Mouse (Mus musculus) neural tube, embryonic 13.5 days (tissue): ENCODE measurements at regions not wholly inside any gene's neighbourhood (a gene's known extent, or its start where the extent isn't known, plus 50 kb on each side); places are given as distances from the start of the nearest gene placed in this dataset.

Source experiments
- ATAC-seq: fragments of 200-750 bp; cut with Nextera tagmentation; 2 replicates; pipeline ENCODE4 v1.8.0; 2017; ENCODE audit warnings: low read depth, mild to moderate bottlenecking, moderate TSS enrichment, moderate library complexity
- H3K27ac ChIP-seq: fragments of 300-500 bp; sonication (generic); replicated peaks from 2 replicates; pipeline ENCODE4 v1.5.1; 2015; ENCODE audit warnings: moderate library complexity, mild to moderate bottlenecking, inconsistent platforms
- H3K27me3 ChIP-seq: fragments of 300-500 bp; sonication (generic); 2 replicates; pipeline ENCODE4 v1.6.1; 2015; ENCODE audit warnings: mild to moderate bottlenecking, inconsistent platforms
- H3K36me3 ChIP-seq: fragments of 300-500 bp; sonication (generic); 2 replicates; pipeline ENCODE4 v1.6.1; 2015; ENCODE audit warnings: mild to moderate bottlenecking, inconsistent platforms
- H3K4me1 ChIP-seq: fragments of 300-500 bp; sonication (generic); replicated peaks from 2 replicates; pipeline ENCODE4 v1.6.1; 2015; ENCODE audit warnings: inconsistent platforms
- H3K4me2 ChIP-seq: fragments of 300-500 bp; sonication (generic); 2 replicates; pipeline ENCODE4 v1.6.1; 2015; ENCODE audit warnings: inconsistent platforms, mild to moderate bottlenecking, moderate library complexity
- H3K4me3 ChIP-seq: fragments of 300-500 bp; sonication (generic); 2 replicates; pipeline ENCODE4 v1.5.1; 2015; ENCODE audit warnings: mild to moderate bottlenecking, inconsistent platforms
- H3K9ac ChIP-seq: fragments of 300-500 bp; sonication (generic); 2 replicates; pipeline ENCODE4 v1.6.1; 2015; ENCODE audit warnings: moderate library complexity, mild to moderate bottlenecking, inconsistent platforms
- H3K9me3 ChIP-seq: fragments of 300-500 bp; sonication (generic); 2 replicates; pipeline ENCODE4 v1.6.1; 2016; ENCODE audit warnings: inconsistent platforms
- WGBS: fragments of 180-500 bp; shearing (Covaris S2); methylation state at CpG from one replicate; pipeline ENCODE4 v1.1.7; 2015; 5-methylcytosine and 5-hydroxymethylcytosine counted together

GRCm38 (mm10) chr10:111834280-111834679 lies 138.2 kb upstream of the Krr1 start:
- Histone ChIP-seq H3K9ac (no peak overlapping the region), H3K27me3 (no peaks in the 10 kb centered on the region), H3K36me3 (no peaks in the 10 kb centered on the region), H3K9me3 (no peaks in the 10 kb centered on the region), H3K4me2 (no peak overlapping the region), H3K27ac (no peak overlapping the region), H3K4me3 (no peak overlapping the region), H3K4me1 (peaks cover 4% of the 10 kb centered on the region)
- no peak for ATAC-seq
- WGBS = 74% methylated on average over 5 of the region's 5 CpGs

- H3K27me3 ChIP-seq = no peaks in the 10 kb centered on the region
- no peak overlapping the region for H3K4me2 ChIP-seq
- H3K4me1 ChIP-seq = peaks cover 4% of the 10 kb centered on the region
- no peak for ATAC-seq
- no peak overlapping the region for H3K9ac ChIP-seq
- no peaks in the 10 kb centered on the region for H3K36me3 ChIP-seq
- H3K4me3 ChIP-seq = no peak overlapping the region
- no peaks in the 10 kb centered on the region for H3K9me3 ChIP-seq
- H3K27ac ChIP-seq = no peak overlapping the region
- 60% methylated on average over 11 of the region's 11 CpGs for WGBS
Observed at GRCm38 (mm10) chr10:111834925-111835823, 137.3 kb upstream of the Krr1 start.

GRCm38 (mm10) chr10:111836191-111836590 lies 136.3 kb upstream of the Krr1 start:
- H3K27me3 ChIP-seq = no peaks in the 10 kb centered on the region
- no peak overlapping the region for H3K4me2 ChIP-seq
- H3K4me1 ChIP-seq = peaks cover 4% of the 10 kb centered on the region
- H3K9ac ChIP-seq = no peak overlapping the region
- H3K27ac ChIP-seq = no peak overlapping the region
- no peaks in the 10 kb centered on the region for H3K9me3 ChIP-seq
- no peak for ATAC-seq
- no peaks in the 10 kb centered on the region for H3K36me3 ChIP-seq
- WGBS = 25% methylated on average over 5 of the region's 5 CpGs
- H3K4me3 ChIP-seq = no peak overlapping the region

- 90% methylated on average over 4 of the region's 4 CpGs for WGBS
- peaks cover 4% of the 10 kb centered on the region for H3K4me1 ChIP-seq
- no peak overlapping the region for H3K27ac ChIP-seq
- H3K9ac ChIP-seq = no peak overlapping the region
- H3K27me3 ChIP-seq = no peaks in the 10 kb centered on the region
- H3K4me2 ChIP-seq = no peak overlapping the region
- no peaks in the 10 kb centered on the region for H3K36me3 ChIP-seq
- H3K4me3 ChIP-seq = no peak overlapping the region
- ATAC-seq = no peak
- H3K9me3 ChIP-seq = no peaks in the 10 kb centered on the region
Observed at GRCm38 (mm10) chr10:111836802-111837201, 135.7 kb upstream of the Krr1 start.

GRCm38 (mm10) chr10:111842321-111842775 lies 130.1 kb upstream of the Krr1 start:
- Histone ChIP-seq H3K9ac (no peak overlapping the region), H3K4me3 (no peak overlapping the region), H3K27me3 (no peaks in the 10 kb centered on the region), H3K36me3 (no peaks in the 10 kb centered on the region), H3K4me1 (peaks cover 15% of the 10 kb centered on the region), H3K9me3 (no peaks in the 10 kb centered on the region), H3K27ac (no peak overlapping the region), H3K4me2 (0 out of 2 replicates have a peak overlapping the region, but pooled peaks have one; percentile 4)
- ATAC-seq = no peak
- WGBS = 42% methylated on average over 11 of the region's 11 CpGs

GRCm38 (mm10) chr10:111842896-111843295 lies 129.6 kb upstream of the Krr1 start:
- no peaks in the 10 kb centered on the region for H3K9me3 ChIP-seq
- 32% methylated on average over 7 of the region's 7 CpGs for WGBS
- ATAC-seq = 0 out of 2 replicates have a peak, but pooled peaks have one; percentile 19
- H3K4me1 ChIP-seq = peaks cover 15% of the 10 kb centered on the region
- no peaks in the 10 kb centered on the region for H3K36me3 ChIP-seq
- H3K27ac ChIP-seq = no peak overlapping the region; the same call in 1 of the 2 replicates
- H3K4me2 ChIP-seq = no peak overlapping the region
- no peak overlapping the region for H3K9ac ChIP-seq
- no peaks in the 10 kb centered on the region for H3K27me3 ChIP-seq
- no peak overlapping the region for H3K4me3 ChIP-seq

GRCm38 (mm10) chr10:111843301-111843700 lies 129.2 kb upstream of the Krr1 start:
- no peak overlapping the region for H3K9ac ChIP-seq
- no peak overlapping the region for H3K4me2 ChIP-seq
- no peaks in the 10 kb centered on the region for H3K36me3 ChIP-seq
- no peak overlapping the region for H3K4me3 ChIP-seq
- H3K27ac ChIP-seq = no peak overlapping the region; the same call in 1 of the 2 replicates
- H3K27me3 ChIP-seq = no peaks in the 10 kb centered on the region
- peaks cover 15% of the 10 kb centered on the region for H3K4me1 ChIP-seq
- ATAC-seq = no peak
- 42% methylated on average over 9 of the region's 9 CpGs for WGBS
- no peaks in the 10 kb centered on the region for H3K9me3 ChIP-seq

GRCm38 (mm10) chr10:111844144-111844543 lies 128.3 kb upstream of the Krr1 start:
- no peak overlapping the region for H3K4me3 ChIP-seq
- H3K9me3 ChIP-seq = no peaks in the 10 kb centered on the region
- no peak overlapping the region for H3K4me2 ChIP-seq
- peaks cover 15% of the 10 kb centered on the region for H3K4me1 ChIP-seq
- H3K27me3 ChIP-seq = no peaks in the 10 kb centered on the region
- H3K36me3 ChIP-seq = no peaks in the 10 kb centered on the region
- WGBS = 91% methylated on average over 10 of the region's 10 CpGs
- H3K27ac ChIP-seq = no peak overlapping the region
- no peak for ATAC-seq
- no peak overlapping the region for H3K9ac ChIP-seq

- Histone ChIP-seq H3K27me3 (no peaks in the 10 kb centered on the region), H3K27ac (no peak overlapping the region), H3K4me2 (no peak overlapping the region), H3K9ac (no peak overlapping the region), H3K9me3 (no peaks in the 10 kb centered on the region), H3K4me3 (no peak overlapping the region), H3K36me3 (no peaks in the 10 kb centered on the region), H3K4me1 (peaks cover 15% of the 10 kb centered on the region)
- 93% methylated on average over 2 of the region's 2 CpGs for WGBS
- no peak for ATAC-seq
Observed at GRCm38 (mm10) chr10:111845946-111846345, 126.5 kb upstream of the Krr1 start.

GRCm38 (mm10) chr10:111854254-111854653 lies 118.2 kb upstream of the Krr1 start:
- 87% methylated on average over 5 of the region's 5 CpGs for WGBS
- ATAC-seq = no peak

GRCm38 (mm10) chr10:111855496-111855895 lies 117.0 kb upstream of the Krr1 start:
- Histone ChIP-seq H3K36me3 (no peaks in the 10 kb centered on the region), H3K4me3 (no peak overlapping the region), H3K27me3 (no peaks in the 10 kb centered on the region), H3K4me1 (no peaks in the 10 kb centered on the region), H3K27ac (no peak overlapping the region), H3K9me3 (no peaks in the 10 kb centered on the region), H3K9ac (no peak overlapping the region), H3K4me2 (no peak overlapping the region)
- ATAC-seq = no peak
- 93% methylated on average over 18 of the region's 18 CpGs for WGBS

More at GRCm38 (mm10) chr10:111854254-111854653, 118.2 kb upstream of the Krr1 start:
- Histone ChIP-seq H3K4me3 (no peak overlapping the region), H3K27me3 (no peaks in the 10 kb centered on the region), H3K9me3 (no peaks in the 10 kb centered on the region), H3K9ac (no peak overlapping the region), H3K27ac (no peak overlapping the region), H3K4me2 (no peak overlapping the region), H3K36me3 (no peaks in the 10 kb centered on the region), H3K4me1 (no peaks in the 10 kb centered on the region)

GRCm38 (mm10) chr10:111858403-111858802 lies 114.1 kb upstream of the Krr1 start:
- H3K4me1 ChIP-seq = no peaks in the 10 kb centered on the region
- no peaks in the 10 kb centered on the region for H3K36me3 ChIP-seq
- H3K4me3 ChIP-seq = no peak overlapping the region
- H3K9ac ChIP-seq = no peak overlapping the region
- no peaks in the 10 kb centered on the region for H3K9me3 ChIP-seq
- H3K27ac ChIP-seq = no peak overlapping the region
- no peak overlapping the region for H3K4me2 ChIP-seq
- no peak for ATAC-seq
- no peaks in the 10 kb centered on the region for H3K27me3 ChIP-seq
- 83% methylated on average over 6 of the region's 6 CpGs for WGBS
